Mouse (Mus musculus): ENCODE data around the gene Pkmyt1.

- TF ChIP-seq CTCF (IDR thresholded peaks at IDR 0.05; ENCODE audit: borderline replicate concordance, insufficient read depth, low read depth, low read length) (no peak), POLR2A (IDR thresholded peaks at IDR 0.05; ENCODE audit: borderline replicate concordance, insufficient read depth, low read length) (no peak)
Observed at GRCm38 (mm10) chr17:23734341-23734740, 8.2 kb downstream of the Pkmyt1 start.

Measured in cerebellum, adult 2 months (tissue).